Mouse (Mus musculus) cerebellum, adult 2 months (tissue): ENCODE measurements around the gene Irf2bp1.

ENCODE experiments used
- CTCF ChIP-seq: fragments of 200-500 bp; IDR thresholded peaks from 2 replicates; pipeline ENCODE4 v1.5.1; 2011; ENCODE audit warnings: low read depth, mild to moderate bottlenecking, control low read depth, low read length, moderate library complexity, borderline replicate concordance; ENCODE audit not compliant: insufficient read depth
- POLR2A ChIP-seq: fragments of 200-500 bp; IDR thresholded peaks from 2 replicates; pipeline ENCODE4 v1.6.1; 2011; ENCODE audit warnings: low read length, control low read depth, borderline replicate concordance; ENCODE audit not compliant: insufficient read depth

DNA sequence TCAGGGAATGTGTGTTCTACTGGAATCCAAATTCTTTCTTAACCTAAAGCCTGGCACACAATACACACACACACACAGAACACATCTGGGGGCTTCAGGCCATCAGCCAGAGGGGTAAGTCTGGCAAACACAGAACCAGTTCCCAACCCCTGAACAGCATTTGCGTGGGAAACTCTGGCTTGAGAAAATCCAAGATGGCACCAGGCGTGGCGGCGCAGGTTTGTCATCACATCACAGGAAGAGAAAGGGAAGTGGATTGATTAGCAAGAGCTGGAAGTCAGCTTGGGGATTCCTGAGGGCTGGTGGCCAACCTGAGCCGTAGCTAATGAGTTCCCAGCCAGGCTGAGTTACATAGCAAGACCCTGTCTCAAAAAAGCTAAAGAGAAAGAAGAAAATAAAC lies 38.5 kb upstream of the Irf2bp1 start:
- no peak for TF ChIP-seq CTCF
- TF ChIP-seq POLR2A: no peak
